Mouse (Mus musculus): ENCODE measurements around the gene Fam204a.

GRCm38 (mm10) chr19:60217985-60218384, 8.5 kb downstream of the Fam204a start:
- no peak for TF ChIP-seq ZC3H11A (IDR thresholded peaks at IDR 0.05; ENCODE audit: borderline replicate concordance, low read depth, low read length)
- no peak for TF ChIP-seq CHD2 (IDR thresholded peaks at IDR 0.05; ENCODE audit: low read depth, low read length)
- no peak for TF ChIP-seq MAFK (IDR thresholded peaks at IDR 0.05; ENCODE audit: insufficient read depth, low read depth, low read length)
- no peak for TF ChIP-seq ZNF384 (IDR thresholded peaks at IDR 0.05; ENCODE audit: low read depth, low read length)
